17 mouse cellular contexts compared by ENCODE assay signal in genomic region chr13:46189726-46190125, GRCm38 (mm10).
"Had no signal": no experiment of that assay in that cellular context is flagged by ENCODE, and none has a peak within 500 bp of the region (broad histone marks: within the 10 kb centered on the region; RNA-seq: fewer than 3 reads in every experiment).

No protein-coding gene starts in this region.

- H3K4me2 ChIP-seq: lung, embryonic 15.5 days; midbrain, embryonic 11.5 days; midbrain, embryonic 13.5 days; neural tube, embryonic 12.5 days; stomach, embryonic 15.5 days had no signal

- H3K36me3 ChIP-seq: lung, embryonic 15.5 days; midbrain, embryonic 13.5 days; neural tube, embryonic 12.5 days; stomach, embryonic 15.5 days had no signal

- DNase-seq: lung, adult 2 months; lung, postnatal 14 days; lung, postnatal 36 days; right cerebral cortex, postnatal 14 days; thymus, adult 2 months; thymus, postnatal 25 days; thymus, postnatal 4 days had no signal

- H3K9me3 ChIP-seq: lung, embryonic 15.5 days; megakaryocyte, embryonic 14.5 days; midbrain, embryonic 13.5 days; neural tube, embryonic 12.5 days; stomach, embryonic 15.5 days had no signal

- ATAC-seq: lung, postnatal 0 days; midbrain, embryonic 13.5 days; midbrain, embryonic 16.5 days had no signal

- H3K9ac ChIP-seq: lung, embryonic 15.5 days; midbrain, embryonic 13.5 days; neural tube, embryonic 12.5 days; stomach, embryonic 15.5 days had no signal

- H3K4me3 ChIP-seq: lung, embryonic 15.5 days; megakaryocyte, embryonic 14.5 days; midbrain, embryonic 13.5 days; neural tube, embryonic 12.5 days; stomach, embryonic 15.5 days had no signal

- H3K27me3 ChIP-seq: lung, embryonic 15.5 days; midbrain, embryonic 13.5 days; neural tube, embryonic 12.5 days; stomach, embryonic 15.5 days had no signal

- H3K27ac ChIP-seq: lung, embryonic 15.5 days; macrophage; midbrain, embryonic 13.5 days; neural tube, embryonic 12.5 days; stomach, embryonic 15.5 days; stomach, postnatal 0 days had no signal

- H3K4me1 ChIP-seq: lung, embryonic 15.5 days; megakaryocyte, embryonic 14.5 days; midbrain, embryonic 13.5 days; stomach, embryonic 15.5 days had no signal
